Mouse (Mus musculus) erythroblast, adult 5-6 weeks (primary cell): ENCODE data around the gene Btd. TPM values are rescaled to one million over a fixed set of nuclear protein-coding genes. Genes with fewer than 3 reads are reported as not detected.

Experiments
- ATAC-seq: replicated peaks from 2 replicates; pipeline ENCODE4 v1.8.0; 2016; ENCODE audit warnings: moderate number of reproducible peaks, mild to moderate bottlenecking, moderate TSS enrichment, inconsistent platforms; ENCODE audit not compliant: poor library complexity, low FRiP score, severe bottlenecking
- total RNA-seq, 2 experiments: library from RNA; stranded (forward) in 1 of 2; stranded (reverse) in 1 of 2; fragments of 150-400 nt in 1 of 2; fragments of 200-764, 138-1000 nt in 1 of 2; gene quantifications; 2 replicates each; pipeline versions ENCODE4 v1.2.3 to v1.2.4; 2015 to 2017; ENCODE audit warnings: low replicate concordance in 2 of 2

Gene Btd
- total RNA-seq, 2 experiments from 2014 or later: 5.3 to 18.3 TPM

- no peak for ATAC-seq
Observed at GRCm38 (mm10) chr14:31644183-31644830, 3.5 kb downstream of the Btd start.

GRCm38 (mm10) chr14:31644931-31645547 lies 4.2 kb downstream of the Btd start:
- ATAC-seq: no peak

GRCm38 (mm10) chr14:31645920-31646319 lies 5.1 kb downstream of the Btd start:
- ATAC-seq: no peak

- no peak for ATAC-seq
Observed at GRCm38 (mm10) chr14:31647991-31648390, 7.2 kb downstream of the Btd start.

GRCm38 (mm10) chr14:31650347-31650746 lies 9.5 kb downstream of the Btd start:
- no peak for ATAC-seq

- no peak for ATAC-seq
Observed at GRCm38 (mm10) chr14:31651206-31651605, 10.4 kb downstream of the Btd start.

GRCm38 (mm10) chr14:31652106-31652505 lies 11.3 kb downstream of the Btd start:
- ATAC-seq: no peak

- no peak for ATAC-seq
Observed at GRCm38 (mm10) chr14:31652624-31653023, 11.8 kb downstream of the Btd start.

- ATAC-seq: no peak
Observed at GRCm38 (mm10) chr14:31653101-31653875, 12.5 kb downstream of the Btd start.

GRCm38 (mm10) chr14:31654816-31655215 lies 14.0 kb downstream of the Btd start:
- no peak for ATAC-seq

- no peak for ATAC-seq
Observed at GRCm38 (mm10) chr14:31655406-31655805, 14.6 kb downstream of the Btd start.

GRCm38 (mm10) chr14:31656386-31656785 lies 15.6 kb downstream of the Btd start:
- no peak for ATAC-seq

- ATAC-seq: 0 out of 2 replicates have a peak, but pooled peaks have one; percentile 59
Observed at GRCm38 (mm10) chr14:31656857-31657645, 16.2 kb downstream of the Btd start.

- no peak for ATAC-seq
Observed at GRCm38 (mm10) chr14:31658126-31658680, 17.4 kb downstream of the Btd start.

GRCm38 (mm10) chr14:31659501-31660181 lies 18.8 kb downstream of the Btd start:
- no peak for ATAC-seq

GRCm38 (mm10) chr14:31660312-31661093 lies 19.7 kb downstream of the Btd start:
- no peak for ATAC-seq

- ATAC-seq: peak; percentile 38; the same call in 1 of the 2 replicates
Observed at GRCm38 (mm10) chr14:31661671-31662554, 21.1 kb downstream of the Btd start.
